Mouse (Mus musculus) macrophage (primary cell): ENCODE results near the gene Vmn1r2. TPM values are rescaled to one million over a fixed set of nuclear protein-coding genes. Genes with fewer than 3 reads are reported as not detected.
"Not testable (repeated sequence)": the region's sequence is repeated elsewhere in the genome, so short reads cannot be mapped to it uniquely, and the experiment has no call there.

Source experiments
- H3K27ac ChIP-seq: fragments of 350-480 bp; formaldehyde crosslinking; 2 replicates; pipeline ENCODE4 v1.9.0; 2021
- H3K36me3 ChIP-seq: fragments of 350-480 bp; formaldehyde crosslinking; 2 replicates; pipeline ENCODE4 v1.9.0; 2021; ENCODE audit errors: inconsistent target
- H3K4me3 ChIP-seq: fragments of 350-480 bp; formaldehyde crosslinking; 2 replicates; pipeline ENCODE4 v1.9.0; 2021; ENCODE audit errors: inconsistent target
- H3K79me2 ChIP-seq: fragments of 350-480 bp; formaldehyde crosslinking; 2 replicates; pipeline ENCODE4 v1.9.0; 2021; ENCODE audit errors: inconsistent target
- WGBS: methylation state at CpG from one replicate; pipeline ENCODE4 v1.1.7; 2026; ENCODE audit warnings: inconsistent platforms; ENCODE audit not compliant: missing documents; 5-methylcytosine and 5-hydroxymethylcytosine counted together
- polyA plus RNA-seq: library from polyadenylated mRNA; stranded (reverse); fragments of 250-400 nt; gene quantifications from 3 replicates; pipeline ENCODE4 v1.2.4, GENCODE M21; 2018; ENCODE audit warnings: inconsistent platforms
- total RNA-seq, 78 experiments: library from RNA; depleted of rRNA; stranded (reverse); fragments of 250-400 nt; gene quantifications; 1 replicate in 9 of 78; 2 replicates in 24 of 78; 3 replicates in 43 of 78; 4 replicates in 2 of 78; pipeline ENCODE4 v1.2.4; 2018; ENCODE audit warnings: inconsistent platforms in 56 of 78

Gene Vmn1r2
- not detected for total RNA-seq (2018; cell fraction: chromatin; rRNA removed)
- not detected for total RNA-seq (2018; cell fraction: cytosol; rRNA removed)
- total RNA-seq (2018; cell fraction: nucleus; rRNA removed): not detected
- not detected in 3 replicates for polyA plus RNA-seq

DNA sequence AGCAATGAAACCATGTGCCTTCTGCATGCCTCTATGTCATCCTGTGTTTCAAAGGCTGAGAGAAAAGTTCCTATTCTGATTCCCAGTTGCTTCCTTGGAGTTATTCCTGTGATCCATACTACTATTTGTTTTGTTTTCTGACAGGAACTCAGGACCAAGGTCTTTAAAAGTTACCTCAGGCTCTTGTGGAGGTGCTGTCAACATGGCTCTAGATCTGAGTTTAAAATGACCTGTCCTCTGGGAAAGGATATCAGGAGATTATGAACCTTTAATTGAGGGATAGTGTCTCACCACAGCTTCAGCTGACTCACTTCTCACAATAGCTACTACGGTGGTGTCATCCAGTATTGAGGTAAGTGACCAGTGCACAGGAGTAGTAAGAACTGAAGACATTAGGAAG, at the start of gene Vmn1r2:
Vmn1r2 (plus strand) TSS at position 301 of the 400 bp plus-strand sequence.
- no CpG with 5 or more reads among the region's 1 CpGs for WGBS
- H3K4me3 ChIP-seq, H3K79me2 ChIP-seq, H3K27ac ChIP-seq, H3K36me3 ChIP-seq: not testable (repeated sequence)

DNA sequence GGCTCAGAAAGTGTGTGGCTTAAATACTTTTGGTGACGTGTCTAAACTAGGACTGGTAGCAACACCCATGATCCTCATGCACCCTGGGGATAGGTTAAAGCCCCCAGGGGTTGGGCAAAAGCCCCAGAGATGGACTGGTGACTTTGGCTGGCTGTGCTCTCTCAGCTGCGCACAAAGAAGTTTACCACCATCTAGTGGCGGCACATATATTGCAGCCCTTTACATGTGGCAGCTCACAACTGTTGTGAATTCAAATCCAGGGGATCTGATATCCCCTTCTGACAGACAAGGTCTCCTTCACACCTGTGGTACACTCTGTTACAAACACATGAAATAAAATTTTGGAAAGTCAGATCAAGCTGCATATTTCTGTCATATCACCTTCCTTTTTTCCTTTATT, 19.2 kb upstream of the Vmn1r2 start:
- not testable (repeated sequence) for H3K36me3 ChIP-seq, H3K4me3 ChIP-seq, H3K27ac ChIP-seq, H3K79me2 ChIP-seq
- no CpG with 5 or more reads among the region's 3 CpGs for WGBS

GRCm38 (mm10) chr4:3153320-3153719, 13.8 kb upstream of the Vmn1r2 start:
- not testable (repeated sequence) for H3K4me3 ChIP-seq, H3K27ac ChIP-seq, H3K79me2 ChIP-seq, H3K36me3 ChIP-seq
- 79% methylated on average over 1 of the region's 2 CpGs for WGBS

DNA sequence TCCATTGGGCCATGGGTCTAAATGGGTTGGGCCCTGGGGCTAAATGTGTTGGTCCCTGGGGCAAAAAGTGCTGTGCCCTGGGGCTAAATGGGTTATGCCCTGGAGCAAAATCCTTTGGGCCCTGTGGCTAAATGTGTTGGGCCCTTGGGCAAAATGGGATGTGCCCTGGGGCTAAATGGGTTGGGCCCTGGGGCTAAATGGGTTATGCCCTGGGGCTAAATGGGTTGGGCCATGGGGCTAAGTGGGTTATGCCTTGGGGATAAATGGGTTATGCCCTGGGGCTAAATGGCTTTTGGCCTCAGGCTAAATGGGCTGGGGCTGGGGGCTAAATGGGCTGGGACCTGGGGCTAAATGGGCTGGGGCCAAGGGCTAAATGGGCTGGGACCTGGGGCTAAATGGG, 2.7 kb upstream of the Vmn1r2 start:
- H3K27ac ChIP-seq, H3K36me3 ChIP-seq, H3K4me3 ChIP-seq, H3K79me2 ChIP-seq: not testable (repeated sequence)

- H3K79me2 ChIP-seq: no peaks in the 10 kb centered on the region
- no peak overlapping the region for H3K4me3 ChIP-seq
- no peaks in the 10 kb centered on the region for H3K36me3 ChIP-seq
- no peak overlapping the region for H3K27ac ChIP-seq
- WGBS: 90% methylated on average over 4 of the region's 4 CpGs
Observed at GRCm38 (mm10) chr4:3165046-3165445, 2.1 kb upstream of the Vmn1r2 start.

GRCm38 (mm10) chr4:3174586-3174985, 7.5 kb downstream of the Vmn1r2 start:
- not testable (repeated sequence) for H3K36me3 ChIP-seq, H3K27ac ChIP-seq, H3K79me2 ChIP-seq, H3K4me3 ChIP-seq
- 91% methylated on average over 4 of the region's 4 CpGs for WGBS

GRCm38 (mm10) chr4:3175756-3176155, 8.6 kb downstream of the Vmn1r2 start:
- H3K4me3 ChIP-seq, H3K27ac ChIP-seq, H3K36me3 ChIP-seq, H3K79me2 ChIP-seq: not testable (repeated sequence)
- WGBS: 81% methylated on average over 2 of the region's 8 CpGs

GRCm38 (mm10) chr4:3176195-3176594, 9.1 kb downstream of the Vmn1r2 start:
- WGBS: 93% methylated on average over 6 of the region's 6 CpGs
- not testable (repeated sequence) for H3K27ac ChIP-seq, H3K4me3 ChIP-seq, H3K79me2 ChIP-seq, H3K36me3 ChIP-seq

DNA sequence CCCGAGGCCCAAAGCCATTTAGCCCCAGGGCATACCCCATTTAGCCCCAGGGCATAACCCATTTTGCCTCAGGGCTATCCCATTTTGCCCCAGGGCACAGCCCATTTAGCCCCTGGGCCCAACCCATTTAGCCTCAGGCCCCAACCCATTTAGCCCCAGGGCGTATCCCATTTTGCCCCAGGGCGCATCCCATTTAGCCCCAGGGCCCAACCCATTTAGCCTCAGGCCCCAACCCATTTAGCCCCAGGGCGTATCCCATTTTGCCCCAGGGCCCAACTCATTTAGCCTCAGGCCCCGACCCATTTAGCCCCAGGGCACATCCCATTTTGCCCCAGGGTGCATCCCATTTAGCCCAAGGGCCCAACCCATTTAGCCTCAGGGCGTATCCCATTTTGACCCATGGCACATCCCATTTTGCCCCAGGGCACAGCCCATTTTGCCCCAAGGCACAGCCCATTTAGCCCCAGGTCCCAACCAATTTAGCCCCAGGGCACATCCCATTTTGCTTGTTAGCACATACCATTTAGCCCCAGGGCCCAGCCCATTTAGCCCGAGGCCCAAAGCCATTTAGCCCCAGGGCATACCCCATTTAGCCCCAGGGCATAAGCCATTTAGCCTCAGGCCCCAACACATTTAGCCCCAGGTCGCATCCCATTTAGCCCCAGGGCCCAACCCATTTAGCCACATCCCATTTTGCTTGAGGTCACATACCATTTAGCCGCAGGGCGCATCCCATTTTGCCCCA, 9.8 kb downstream of the Vmn1r2 start:
- not testable (repeated sequence) for H3K79me2 ChIP-seq, H3K27ac ChIP-seq, H3K4me3 ChIP-seq, H3K36me3 ChIP-seq
- 88% methylated on average over 10 of the region's 10 CpGs for WGBS

DNA sequence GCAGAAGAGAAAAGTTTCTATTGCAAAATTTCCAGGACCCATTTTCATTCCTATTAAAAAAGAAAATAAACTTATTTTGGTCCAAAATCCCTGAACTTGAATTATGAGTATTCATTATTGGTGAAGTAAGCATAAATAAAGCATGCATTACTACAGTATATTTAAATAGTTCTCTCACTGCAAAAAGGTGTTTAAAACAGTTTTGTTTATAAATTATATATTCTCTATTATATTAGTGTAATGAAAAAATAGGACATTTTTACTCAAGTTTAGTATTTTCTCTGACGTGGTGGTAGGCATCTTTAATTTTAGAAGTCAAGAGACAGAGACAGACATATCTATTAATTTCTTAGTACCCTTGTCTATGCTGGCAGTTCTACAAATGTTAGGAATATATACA, 18.1 kb downstream of the Vmn1r2 start, which contains the start of gene Vmn1r3:
Vmn1r3 (minus strand) TSS at position 101 of the 400 bp plus-strand sequence.
- H3K36me3 ChIP-seq, H3K79me2 ChIP-seq, H3K27ac ChIP-seq, H3K4me3 ChIP-seq: not testable (repeated sequence)
- WGBS: 100% methylated on average over 1 of the region's 1 CpGs

- H3K36me3 ChIP-seq, H3K27ac ChIP-seq, H3K4me3 ChIP-seq, H3K79me2 ChIP-seq: not testable (repeated sequence)
- WGBS: no CpG with 5 or more reads among the region's 1 CpGs
Observed at GRCm38 (mm10) chr4:3209643-3210217, 42.6 kb downstream of the Vmn1r2 start.

GRCm38 (mm10) chr4:3213349-3213748, 46.2 kb downstream of the Vmn1r2 start:
- no CpG with 5 or more reads among the region's 4 CpGs for WGBS

DNA sequence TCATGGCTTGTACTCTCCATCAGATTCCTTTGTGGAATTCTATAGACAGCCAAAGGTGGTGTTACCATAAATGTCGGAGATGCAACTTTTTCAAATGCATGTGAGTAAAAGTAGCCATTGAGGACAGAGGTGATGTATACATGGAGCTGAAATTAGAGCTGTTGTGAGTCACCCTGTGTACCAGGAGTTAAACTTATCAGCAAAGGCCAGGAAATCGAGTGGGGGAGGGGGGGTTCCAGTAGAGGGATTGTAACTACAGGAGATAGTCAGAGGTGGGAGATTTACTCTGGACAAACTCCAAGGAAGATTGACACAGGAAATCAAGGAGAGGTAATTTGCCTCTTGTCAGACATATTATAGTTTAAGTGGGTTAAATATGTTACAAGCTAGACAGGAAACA, 49.3 kb downstream of the Vmn1r2 start:
- not testable (repeated sequence) for H3K36me3 ChIP-seq, H3K4me3 ChIP-seq, H3K79me2 ChIP-seq, H3K27ac ChIP-seq
- 80% methylated on average over 1 of the region's 2 CpGs for WGBS

More at GRCm38 (mm10) chr4:3213349-3213748, 46.2 kb downstream of the Vmn1r2 start:
- H3K79me2 ChIP-seq, H3K27ac ChIP-seq, H3K4me3 ChIP-seq, H3K36me3 ChIP-seq: not testable (repeated sequence)
